Mouse (Mus musculus) small intestine, adult 2 months (tissue): ENCODE measurements around the gene Cs.

Experiments
- CTCF ChIP-seq: fragments of 200-500 bp; IDR thresholded peaks from 2 replicates; pipeline ENCODE4 v1.5.1; 2012; ENCODE audit warnings: low read depth, mild to moderate bottlenecking, control low read depth, inconsistent platforms, low read length, moderate library complexity, mixed read lengths; ENCODE audit not compliant: insufficient replicate concordance, insufficient read length; ENCODE audit errors: extremely low read depth
- POLR2A ChIP-seq: fragments of 200-500 bp; IDR thresholded peaks from 2 replicates; pipeline ENCODE4 v1.6.1; 2012; ENCODE audit warnings: low read depth, mild to moderate bottlenecking, control low read depth, inconsistent platforms, low read length, moderate library complexity

DNA sequence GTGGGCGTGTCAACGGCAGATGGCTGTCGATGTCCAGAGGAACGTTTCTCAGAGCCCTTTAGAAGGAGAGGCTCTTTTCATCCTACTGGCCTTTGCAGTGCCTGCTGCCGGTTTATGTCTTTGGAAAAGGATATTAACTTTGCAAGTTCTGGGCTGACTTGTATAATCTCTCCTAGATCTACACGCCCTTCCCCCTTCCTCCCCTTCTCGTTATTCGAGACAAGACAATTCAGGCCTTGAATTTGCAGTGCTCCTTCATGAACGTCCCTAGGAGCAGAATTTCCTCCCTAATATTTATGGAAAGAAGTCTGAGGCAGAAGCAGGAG lies 31.6 kb downstream of the Cs start:
- no peak for TF ChIP-seq CTCF
- no peak for TF ChIP-seq POLR2A
